Mouse (Mus musculus): ENCODE data around the gene Rsbn1l. TPM values are rescaled to one million over a fixed set of nuclear protein-coding genes. Genes with fewer than 3 reads are reported as not detected.

Rsbn1l gene
- total and polyA plus RNA-seq, 2 experiments: 1.6 to 7.7 TPM

DNA sequence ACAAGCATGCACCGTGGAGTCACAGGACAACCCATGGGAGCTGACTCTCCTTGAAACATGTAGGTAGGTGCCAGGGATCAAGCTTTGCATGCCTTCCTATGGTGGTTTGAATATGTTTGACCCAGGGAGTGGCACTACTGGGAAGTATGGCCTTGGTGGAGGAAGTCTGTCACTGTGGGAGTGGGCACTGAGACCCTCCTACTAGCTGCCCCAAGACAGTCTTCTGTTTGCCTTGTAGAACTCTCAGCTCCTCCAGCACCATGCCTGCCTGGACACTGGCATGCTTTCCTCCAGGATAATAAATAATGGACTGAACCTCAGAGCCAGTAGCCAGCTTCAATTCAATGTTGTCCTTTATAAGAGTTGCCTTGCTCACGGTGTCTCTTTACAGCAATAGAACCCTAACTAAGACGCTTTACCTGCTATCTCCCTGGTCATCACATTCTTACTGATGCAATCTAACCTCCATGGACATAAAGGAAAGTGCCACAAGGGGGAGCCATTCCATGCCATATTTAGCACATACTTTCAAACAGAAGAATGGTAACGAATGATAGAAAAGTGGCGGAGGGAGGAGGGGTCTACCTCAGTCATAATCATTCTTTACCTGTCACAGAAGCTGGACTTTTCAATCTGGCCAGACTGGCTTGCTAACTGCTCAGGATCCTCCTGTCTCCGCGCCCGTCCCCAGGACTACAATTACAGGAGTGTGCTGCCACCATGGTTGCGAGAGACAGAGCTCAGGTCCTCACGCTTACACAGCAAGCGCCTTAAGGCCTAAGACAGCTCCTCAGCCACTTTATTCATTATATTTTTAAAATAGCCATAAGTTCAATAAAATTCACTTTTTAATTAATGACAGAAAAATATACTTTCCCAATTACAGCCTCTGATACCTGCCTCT, 42.6 kb downstream of the Rsbn1l start:
- Histone ChIP-seq H3K79me2 (ENCODE audit: control insufficient read depth, insufficient read depth, low read length) (peaks cover 10% of the 10 kb centered on the region; the same call in 1 of the 2 replicates), H3K4me1 (ENCODE audit: control insufficient read depth, insufficient read depth, low read length) (no peaks in the 10 kb centered on the region; the same call in 1 of the 2 replicates), H3K9ac (ENCODE audit: low read depth, low read length) (no peak overlapping the region), H3K27me3 (ENCODE audit: control insufficient read depth, insufficient read depth, low read length) (no peaks in the 10 kb centered on the region), H3K27ac (replicated peaks; ENCODE audit: insufficient read depth, low read depth, low read length) (no peak overlapping the region), H3K36me3 (ENCODE audit: control insufficient read depth, insufficient read depth, low read length) (no peaks in the 10 kb centered on the region), H3K4me3 (ENCODE audit: insufficient read depth, low read depth, low read length) (no peak overlapping the region)
- 72% methylated on average over 11 of the region's 11 CpGs for WGBS
- TF ChIP-seq CTCF (IDR thresholded peaks at IDR 0.05; ENCODE audit: low read depth, low read length) (peak; percentile 49; the same call in 1 of the 2 replicates), POLR2A (IDR thresholded peaks at IDR 0.05; ENCODE audit: extremely low read depth, insufficient read depth, low read length) (no peak)
- peak; percentile 62 for DNase-seq (ENCODE audit: extremely low read depth, low read depth, low spot score)

DNA sequence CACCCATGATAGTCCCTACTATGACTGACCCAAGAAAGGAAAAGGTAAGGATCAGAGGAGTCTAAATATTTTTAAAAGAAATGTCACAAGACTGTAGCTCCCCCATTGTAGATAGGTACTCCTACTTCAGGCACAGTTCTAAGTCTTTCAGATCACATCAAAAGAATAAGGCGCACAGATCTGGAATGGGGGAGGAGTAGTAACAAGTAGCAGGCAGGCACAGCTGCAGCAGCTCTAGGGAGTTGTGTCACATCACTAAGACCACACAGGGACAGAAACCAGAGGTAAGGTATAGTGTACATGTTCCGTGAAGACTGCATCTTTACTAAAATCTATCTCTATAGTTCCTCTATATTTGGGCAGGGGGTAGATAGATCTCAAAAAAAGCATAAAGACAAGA, 44.5 kb downstream of the Rsbn1l start:
- Histone ChIP-seq H3K27me3 (ENCODE audit: control insufficient read depth, insufficient read depth, low read length) (no peaks in the 10 kb centered on the region), H3K36me3 (ENCODE audit: control insufficient read depth, insufficient read depth, low read length) (peaks cover 7% of the 10 kb centered on the region; the same call in 1 of the 2 replicates), H3K4me1 (ENCODE audit: control insufficient read depth, insufficient read depth, low read length) (peaks cover 2% of the 10 kb centered on the region), H3K27ac (replicated peaks; ENCODE audit: insufficient read depth, low read depth, low read length) (no peak overlapping the region), H3K79me2 (ENCODE audit: control insufficient read depth, insufficient read depth, low read length) (peaks cover 10% of the 10 kb centered on the region; the same call in 1 of the 2 replicates), H3K4me3 (ENCODE audit: insufficient read depth, low read depth, low read length) (no peak overlapping the region), H3K9ac (ENCODE audit: low read depth, low read length) (no peak overlapping the region)
- DNase-seq (ENCODE audit: extremely low read depth, low read depth, low spot score): no peak
- TF ChIP-seq POLR2A (IDR thresholded peaks at IDR 0.05; ENCODE audit: extremely low read depth, insufficient read depth, low read length): no peak
- TF ChIP-seq CTCF (IDR thresholded peaks at IDR 0.05; ENCODE audit: low read depth, low read length): no peak
- 91% methylated on average over 2 of the region's 2 CpGs for WGBS

DNA sequence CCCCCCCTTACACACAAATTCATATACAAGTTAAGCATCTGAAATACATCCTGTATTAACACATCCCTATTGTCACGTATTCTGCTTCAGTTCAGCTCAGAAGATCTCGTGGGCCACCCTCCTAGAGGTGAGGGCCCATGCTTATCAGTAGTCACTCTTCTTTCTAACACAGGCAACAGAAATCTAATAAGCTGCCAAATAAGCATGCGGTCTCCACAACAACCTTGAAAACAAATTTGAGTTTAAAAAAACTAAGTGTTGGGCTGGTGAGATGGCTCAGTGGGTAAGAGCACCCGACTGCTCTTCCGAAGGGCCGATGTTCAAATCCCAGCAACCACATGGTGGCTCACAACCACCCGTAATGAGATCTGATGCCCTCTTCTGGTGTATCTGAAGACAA, 50.0 kb downstream of the Rsbn1l start:
- H3K4me1 ChIP-seq (ENCODE audit: control insufficient read depth, insufficient read depth, low read length): peaks cover 2% of the 10 kb centered on the region
- 94% methylated on average over 7 of the region's 7 CpGs for WGBS
- peaks cover 19% of the 10 kb centered on the region for H3K36me3 ChIP-seq (ENCODE audit: control insufficient read depth, insufficient read depth, low read length)
- no peak overlapping the region for H3K9ac ChIP-seq (ENCODE audit: low read depth, low read length)
- H3K4me3 ChIP-seq (ENCODE audit: insufficient read depth, low read depth, low read length): no peak overlapping the region
- H3K27ac ChIP-seq (replicated peaks; ENCODE audit: insufficient read depth, low read depth, low read length): no peak overlapping the region
- no peak for DNase-seq (ENCODE audit: extremely low read depth, low read depth, low spot score)
- no peaks in the 10 kb centered on the region for H3K27me3 ChIP-seq (ENCODE audit: control insufficient read depth, insufficient read depth, low read length)
- no peak for TF ChIP-seq POLR2A (IDR thresholded peaks at IDR 0.05; ENCODE audit: extremely low read depth, insufficient read depth, low read length)
- TF ChIP-seq CTCF (IDR thresholded peaks at IDR 0.05; ENCODE audit: low read depth, low read length): no peak
- H3K79me2 ChIP-seq (ENCODE audit: control insufficient read depth, insufficient read depth, low read length): peaks cover 4% of the 10 kb centered on the region; the same call in 1 of the 2 replicates

DNA sequence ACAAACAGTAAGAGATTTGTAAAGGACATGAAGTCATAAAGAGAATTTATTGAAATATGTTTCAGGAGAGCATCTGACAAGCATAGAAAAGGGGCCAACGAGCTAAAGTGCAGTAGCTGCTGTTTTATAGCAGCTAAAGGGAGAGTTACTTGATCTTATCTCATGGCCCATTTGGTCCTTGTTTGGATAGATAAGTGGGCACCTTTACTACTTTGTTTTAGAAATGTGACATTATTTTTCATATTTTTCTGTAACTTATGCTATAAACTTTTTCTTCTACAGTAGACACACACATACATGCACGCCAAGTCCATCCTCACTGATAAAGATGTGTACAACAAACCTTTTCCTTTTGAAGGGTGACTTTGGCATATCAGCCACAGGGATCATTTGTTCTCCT, 50.8 kb downstream of the Rsbn1l start:
- peaks cover 19% of the 10 kb centered on the region for H3K36me3 ChIP-seq (ENCODE audit: control insufficient read depth, insufficient read depth, low read length)
- TF ChIP-seq POLR2A (IDR thresholded peaks at IDR 0.05; ENCODE audit: extremely low read depth, insufficient read depth, low read length) (no peak), CTCF (IDR thresholded peaks at IDR 0.05; ENCODE audit: low read depth, low read length) (no peak)
- 89% methylated on average over 2 of the region's 2 CpGs for WGBS
- peaks cover 4% of the 10 kb centered on the region; the same call in 1 of the 2 replicates for H3K79me2 ChIP-seq (ENCODE audit: control insufficient read depth, insufficient read depth, low read length)
- no peak overlapping the region for H3K27ac ChIP-seq (replicated peaks; ENCODE audit: insufficient read depth, low read depth, low read length)
- no peak for DNase-seq (ENCODE audit: extremely low read depth, low read depth, low spot score)
- no peaks in the 10 kb centered on the region for H3K27me3 ChIP-seq (ENCODE audit: control insufficient read depth, insufficient read depth, low read length)
- peaks cover 2% of the 10 kb centered on the region for H3K4me1 ChIP-seq (ENCODE audit: control insufficient read depth, insufficient read depth, low read length)
- H3K9ac ChIP-seq (ENCODE audit: low read depth, low read length): no peak overlapping the region
- H3K4me3 ChIP-seq (ENCODE audit: insufficient read depth, low read depth, low read length): no peak overlapping the region

DNA sequence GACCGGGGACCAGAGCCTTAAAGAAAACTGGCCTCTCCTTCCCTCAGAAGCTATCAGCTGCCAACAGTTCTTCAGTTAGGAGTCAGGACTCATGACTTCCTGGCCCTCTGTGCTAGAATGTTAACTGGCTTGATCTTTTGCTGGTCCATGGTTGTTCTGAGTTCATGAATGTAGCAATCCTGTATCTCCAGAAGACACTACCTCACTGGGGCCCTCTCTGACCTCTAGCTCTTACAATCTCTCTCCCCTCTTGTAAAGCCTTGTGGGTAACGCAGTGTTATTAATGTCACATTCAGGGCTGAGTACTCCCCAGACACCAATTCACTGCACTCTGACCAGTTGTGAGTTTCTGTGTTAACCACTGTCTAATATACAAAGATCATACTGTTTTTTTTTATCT, 51.6 kb downstream of the Rsbn1l start:
- WGBS: 96% methylated on average over 2 of the region's 2 CpGs
- Histone ChIP-seq H3K79me2 (ENCODE audit: control insufficient read depth, insufficient read depth, low read length) (no peaks in the 10 kb centered on the region; the same call in 1 of the 2 replicates), H3K9ac (ENCODE audit: low read depth, low read length) (no peak overlapping the region), H3K27ac (replicated peaks; ENCODE audit: insufficient read depth, low read depth, low read length) (no peak overlapping the region), H3K27me3 (ENCODE audit: control insufficient read depth, insufficient read depth, low read length) (no peaks in the 10 kb centered on the region), H3K36me3 (ENCODE audit: control insufficient read depth, insufficient read depth, low read length) (peaks cover 19% of the 10 kb centered on the region), H3K4me1 (ENCODE audit: control insufficient read depth, insufficient read depth, low read length) (peaks cover 2% of the 10 kb centered on the region; the same call in 1 of the 2 replicates), H3K4me3 (ENCODE audit: insufficient read depth, low read depth, low read length) (no peak overlapping the region)
- TF ChIP-seq POLR2A (IDR thresholded peaks at IDR 0.05; ENCODE audit: extremely low read depth, insufficient read depth, low read length) (no peak), CTCF (IDR thresholded peaks at IDR 0.05; ENCODE audit: low read depth, low read length) (no peak)
- no peak for DNase-seq (ENCODE audit: extremely low read depth, low read depth, low spot score)

Measured in liver, adult 2 months (tissue).